Mouse (Mus musculus) lung, adult 2 months (tissue): ENCODE measurements around the gene Tmem179. TPM values are rescaled to one million over a fixed set of nuclear protein-coding genes. Genes with fewer than 3 reads are reported as not detected.
A peak's percentile ranks its signal among the peaks of the same experiment; 100 is the strongest.

Experiments
- DNase-seq: peaks from one replicate; pipeline ENCODE4 v3.0.0; 2022
- H3K4me1 ChIP-seq: fragments of 200-500 bp; 2 replicates; pipeline ENCODE4 v1.6.1; 2011; ENCODE audit warnings: low read length; ENCODE audit not compliant: control insufficient read depth, insufficient read depth
- H3K4me3 ChIP-seq: fragments of 200-500 bp; replicated peaks from 2 replicates; pipeline ENCODE3; 2011; ENCODE audit warnings: low read depth, mild to moderate bottlenecking, control low read depth, low read length; ENCODE audit errors: extremely low read depth
- CTCF ChIP-seq: fragments of 200-500 bp; IDR thresholded peaks from 2 replicates; pipeline ENCODE4 v1.5.1; 2011; ENCODE audit warnings: mild to moderate bottlenecking, low read length, control low read depth; ENCODE audit not compliant: insufficient read depth
- POLR2A ChIP-seq: fragments of 200-500 bp; IDR thresholded peaks from 2 replicates; pipeline ENCODE4 v1.6.1; 2011; ENCODE audit warnings: low read depth, mild to moderate bottlenecking, control low read depth, low read length, borderline replicate concordance; ENCODE audit errors: extremely low read depth
- WGBS: fragments of 180-500 bp; shearing (Covaris S2); methylation state at CpG from one replicate; pipeline ENCODE4 v1.1.7; 2018; 5-methylcytosine and 5-hydroxymethylcytosine counted together
- polyA plus RNA-seq: library from polyadenylated mRNA; depleted of rRNA; stranded (reverse); fragments of >200 nt; gene quantifications from 2 replicates; pipeline ENCODE4 v1.2.3, GENCODE M21; 2012; rRNA removed

Gene Tmem179
- polyA plus RNA-seq: 0.09 TPM in 1 of 2 replicates, not detected in the other

DNA sequence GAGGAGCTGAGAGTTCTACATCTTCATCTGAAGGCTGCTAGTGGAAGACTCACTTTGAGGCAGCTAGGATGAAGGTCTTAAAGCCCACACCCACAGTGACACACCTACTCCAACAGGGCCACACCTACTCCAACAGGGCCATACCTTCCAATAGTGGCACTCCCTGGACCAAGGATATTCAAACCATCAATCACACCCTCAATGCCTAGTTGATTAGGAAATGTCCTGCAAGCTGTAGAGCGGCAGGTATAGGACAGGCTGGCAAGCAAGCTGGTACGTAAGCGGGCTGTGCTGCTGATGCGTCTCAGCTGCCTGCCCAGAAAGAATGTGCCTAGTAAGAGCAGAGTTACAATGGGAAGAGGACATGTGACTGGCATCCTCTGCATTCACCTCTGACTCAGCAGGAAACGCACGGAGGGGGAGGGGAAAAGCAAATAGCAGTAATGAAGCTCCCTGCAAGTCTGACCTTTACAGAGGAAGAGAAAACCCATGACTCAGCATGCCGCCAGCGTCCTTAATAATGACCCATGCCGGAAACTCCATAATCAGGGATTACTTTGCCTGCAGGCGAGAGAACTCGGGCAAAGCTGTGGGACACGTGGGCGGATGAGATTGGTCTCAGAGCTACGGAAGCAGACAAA lies at the start of gene Tmem179:
Gene Tmem179 (minus strand): TSS at position 51 of the 641 bp plus-strand sequence.
- Histone ChIP-seq H3K4me1 (no peaks in the 10 kb centered on the region), H3K4me3 (no peak within 1 kb of the TSS)
- peak; percentile 4 for DNase-seq

DNA sequence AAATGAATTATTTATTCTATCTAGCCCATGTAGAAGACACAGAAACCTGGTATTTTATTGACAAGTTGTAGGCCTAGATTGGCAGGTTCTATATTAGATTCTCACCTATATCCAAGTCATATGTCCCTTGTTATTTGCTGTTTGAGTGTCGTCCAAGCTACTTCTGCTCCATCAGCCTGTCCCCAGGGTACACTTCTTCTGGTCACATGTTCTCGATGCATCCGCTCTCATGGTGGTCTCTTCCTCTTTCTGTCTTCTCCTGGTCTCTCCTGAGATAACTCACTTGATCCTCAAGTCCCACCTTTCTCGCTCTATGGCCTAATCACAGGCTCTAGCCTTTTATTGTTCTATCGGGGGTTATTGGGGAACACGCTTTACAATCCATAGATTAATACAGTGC lies 46.5 kb upstream of the Tmem179 start:
- no peak for TF ChIP-seq CTCF
- no peak for TF ChIP-seq POLR2A
- 84% methylated on average over 6 of the region's 6 CpGs for WGBS
- DNase-seq: no peak
- H3K4me3 ChIP-seq: no peak overlapping the region
- no peaks in the 10 kb centered on the region for H3K4me1 ChIP-seq

More for the DNA sequence above, at the start of gene Tmem179:
- TF ChIP-seq CTCF (no peak), POLR2A (no peak)
- WGBS: 13% methylated on average over 14 of the region's 14 CpGs

DNA sequence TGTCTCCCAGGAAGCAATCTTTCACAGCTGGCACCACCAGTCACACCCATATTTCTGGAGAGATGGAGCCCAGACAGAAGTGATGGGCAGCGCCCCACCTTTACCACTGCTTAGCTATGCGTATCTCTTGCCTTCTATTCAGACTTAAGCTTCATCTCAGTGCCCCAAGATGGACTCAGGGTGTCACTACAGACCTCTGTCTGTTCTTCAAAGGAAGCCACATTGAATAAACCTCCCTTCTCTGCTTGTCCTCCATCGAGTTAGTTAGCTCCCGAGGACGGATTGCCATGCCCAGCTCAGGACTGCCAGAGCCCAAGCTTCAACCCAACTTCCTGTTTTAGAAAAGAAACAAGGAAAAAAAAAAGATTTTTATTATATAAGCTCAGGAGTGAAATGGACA lies 45.9 kb upstream of the Tmem179 start:
- WGBS: 56% methylated on average over 5 of the region's 5 CpGs
- no peak for DNase-seq
- Histone ChIP-seq H3K4me3 (no peak overlapping the region), H3K4me1 (no peaks in the 10 kb centered on the region)
- TF ChIP-seq CTCF: no peak
- TF ChIP-seq POLR2A: no peak

DNA sequence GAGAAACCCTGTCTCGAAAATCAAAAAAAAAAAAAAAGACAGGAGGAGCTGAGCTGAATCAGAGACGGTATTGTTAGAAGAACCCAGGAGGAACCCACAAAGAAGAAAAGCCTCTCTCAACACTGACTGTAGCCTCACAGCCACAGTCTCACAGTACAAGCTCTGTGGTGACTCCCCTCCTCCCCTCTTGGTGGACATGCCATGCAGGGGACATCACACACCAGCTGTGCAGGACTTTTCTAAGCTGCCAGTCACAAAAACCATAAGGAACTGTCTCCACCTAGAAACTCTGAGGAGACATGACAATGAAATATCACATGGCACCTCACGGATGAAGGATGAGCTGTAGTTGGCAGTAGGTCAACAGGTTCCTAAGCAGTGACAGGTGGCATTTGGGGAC lies 44.6 kb upstream of the Tmem179 start:
- TF ChIP-seq CTCF (no peak), POLR2A (no peak)
- 71% methylated on average over 3 of the region's 3 CpGs for WGBS

DNA sequence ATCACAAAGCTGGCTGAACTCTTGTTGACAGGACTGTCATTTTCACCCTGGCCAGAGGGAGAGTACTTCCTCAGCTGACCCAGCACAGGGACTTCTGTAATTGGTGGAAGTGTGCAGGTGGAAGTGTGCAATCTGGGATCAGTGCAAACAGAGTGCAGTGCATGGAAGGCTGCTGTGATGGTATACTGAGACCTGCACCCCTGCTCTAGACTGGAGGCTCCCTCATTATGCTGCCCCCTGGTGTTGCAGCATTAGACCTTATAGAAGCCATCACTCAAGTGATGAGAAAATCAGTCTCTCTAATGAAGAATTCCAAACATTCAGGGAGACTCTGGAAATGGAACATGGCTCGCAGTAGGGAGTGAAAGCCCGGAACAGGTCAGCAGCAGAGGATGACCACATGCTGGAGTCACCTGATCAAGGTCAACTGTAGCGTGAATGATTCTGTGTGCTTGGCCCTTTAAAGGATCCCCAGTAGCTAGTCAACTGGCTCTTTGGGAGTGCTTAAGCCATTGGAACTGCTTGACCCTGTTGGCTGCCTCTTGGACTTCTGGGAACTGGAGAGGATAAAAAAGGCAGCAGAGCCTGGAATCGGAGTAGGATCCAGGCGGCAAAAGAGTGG lies 43.7 kb upstream of the Tmem179 start:
- Histone ChIP-seq H3K4me1 (no peaks in the 10 kb centered on the region), H3K4me3 (no peak overlapping the region)
- no peak for DNase-seq
- TF ChIP-seq CTCF (peak; percentile 38; the same call in 1 of the 2 replicates), POLR2A (no peak)
- 64% methylated on average over 5 of the region's 5 CpGs for WGBS

More for the DNA sequence above, 44.6 kb upstream of the Tmem179 start:
- Histone ChIP-seq H3K4me1 (no peaks in the 10 kb centered on the region), H3K4me3 (no peak overlapping the region)
- no peak for DNase-seq

DNA sequence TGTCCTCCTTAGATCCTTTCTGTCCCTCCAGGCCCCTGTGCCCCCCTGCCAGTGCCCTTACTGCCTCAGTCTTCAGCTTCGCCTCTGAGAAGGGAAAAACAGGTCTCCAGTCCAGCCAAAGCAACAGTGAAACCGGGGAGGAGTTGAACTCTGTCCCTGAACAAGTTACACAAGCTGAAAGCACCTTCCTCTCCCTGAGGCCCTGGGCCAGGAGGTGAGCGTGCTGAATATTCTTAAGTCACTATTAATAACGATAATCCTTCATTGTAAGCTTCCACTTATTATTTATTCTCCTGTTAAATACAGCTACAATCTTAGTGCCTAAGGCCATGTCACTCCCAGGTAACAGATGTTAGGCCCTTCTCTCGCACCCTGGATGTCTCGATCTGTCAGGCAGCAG lies 43.1 kb upstream of the Tmem179 start:
- TF ChIP-seq CTCF: no peak
- TF ChIP-seq POLR2A: no peak
- 72% methylated on average over 6 of the region's 6 CpGs for WGBS
- H3K4me1 ChIP-seq: no peaks in the 10 kb centered on the region
- H3K4me3 ChIP-seq: no peak overlapping the region
- no peak for DNase-seq

DNA sequence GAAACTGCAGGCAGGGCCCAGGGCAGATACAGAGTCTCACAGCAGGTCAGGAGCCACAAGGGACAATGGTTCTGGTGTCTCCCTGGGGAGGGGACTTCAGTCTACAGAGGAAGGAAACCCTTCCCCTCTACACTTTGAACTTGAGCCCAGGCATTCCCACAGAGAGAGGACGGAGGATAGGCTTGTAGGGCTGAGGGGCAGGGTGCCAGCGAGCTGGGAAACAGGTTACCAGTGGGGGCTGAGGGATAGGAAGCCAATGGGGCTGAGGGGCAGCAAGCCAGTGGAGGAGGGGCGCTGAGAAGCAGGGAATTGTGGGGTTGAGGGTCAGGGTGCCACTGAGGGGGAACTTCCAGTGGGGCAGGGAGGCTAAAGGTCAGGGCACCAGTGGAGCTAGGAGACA lies 42.7 kb upstream of the Tmem179 start:
- TF ChIP-seq POLR2A (no peak), CTCF (no peak)
- Histone ChIP-seq H3K4me3 (no peak overlapping the region), H3K4me1 (no peaks in the 10 kb centered on the region)
- no peak for DNase-seq
- WGBS: 43% methylated on average over 3 of the region's 3 CpGs

DNA sequence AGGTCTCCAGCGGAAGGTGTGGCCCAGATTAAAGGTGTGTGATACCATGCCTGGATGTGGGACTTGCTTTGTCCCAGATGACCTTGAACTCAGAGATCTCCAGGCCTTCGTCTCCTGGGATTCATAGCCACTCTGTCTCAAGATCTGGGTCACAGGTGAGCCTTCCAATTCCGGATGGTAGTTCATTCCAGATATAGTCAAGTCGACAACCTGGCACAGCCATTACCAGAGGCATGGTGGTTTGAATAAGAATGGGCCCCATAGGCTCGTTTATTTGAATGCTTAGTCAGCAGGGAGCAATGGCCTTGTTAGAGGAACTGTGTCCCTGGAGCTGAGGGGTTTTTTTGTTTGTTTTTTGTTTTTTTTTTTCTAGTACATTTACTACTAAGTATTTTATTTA lies 40.7 kb upstream of the Tmem179 start:
- no peak for DNase-seq
- Histone ChIP-seq H3K4me3 (no peak overlapping the region), H3K4me1 (no peaks in the 10 kb centered on the region)
- TF ChIP-seq POLR2A (no peak), CTCF (no peak)
- WGBS: 91% methylated on average over 5 of the region's 5 CpGs

DNA sequence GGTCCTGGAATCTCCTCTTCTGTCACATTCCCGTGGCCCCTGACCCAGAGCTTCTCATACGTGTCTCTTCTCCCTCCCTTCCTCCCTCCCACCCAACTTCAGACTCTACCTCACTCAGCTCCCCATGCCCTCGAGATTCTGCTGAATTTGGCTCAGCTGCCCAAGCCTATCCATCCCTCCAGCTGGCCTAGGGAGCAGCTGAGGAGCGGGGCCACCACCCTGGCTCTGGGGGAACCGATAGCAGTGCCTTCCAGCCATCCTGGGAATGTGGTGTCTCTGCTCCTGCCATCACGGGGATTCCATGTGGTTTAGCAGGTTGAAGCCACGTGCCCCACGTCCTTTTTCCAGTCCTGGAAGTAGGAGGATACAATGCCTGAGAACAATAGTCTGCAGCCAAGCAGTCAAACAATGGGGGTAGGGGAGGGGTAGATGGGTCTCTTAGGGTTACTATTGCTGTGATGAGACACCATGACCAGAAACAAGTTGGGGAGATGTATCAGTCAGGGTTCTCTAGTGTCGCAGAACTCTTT lies 40.0 kb upstream of the Tmem179 start:
- no peak for TF ChIP-seq CTCF
- TF ChIP-seq POLR2A: no peak
- Histone ChIP-seq H3K4me1 (no peaks in the 10 kb centered on the region), H3K4me3 (no peak overlapping the region)
- DNase-seq: no peak
- WGBS: 66% methylated on average over 9 of the region's 9 CpGs

DNA sequence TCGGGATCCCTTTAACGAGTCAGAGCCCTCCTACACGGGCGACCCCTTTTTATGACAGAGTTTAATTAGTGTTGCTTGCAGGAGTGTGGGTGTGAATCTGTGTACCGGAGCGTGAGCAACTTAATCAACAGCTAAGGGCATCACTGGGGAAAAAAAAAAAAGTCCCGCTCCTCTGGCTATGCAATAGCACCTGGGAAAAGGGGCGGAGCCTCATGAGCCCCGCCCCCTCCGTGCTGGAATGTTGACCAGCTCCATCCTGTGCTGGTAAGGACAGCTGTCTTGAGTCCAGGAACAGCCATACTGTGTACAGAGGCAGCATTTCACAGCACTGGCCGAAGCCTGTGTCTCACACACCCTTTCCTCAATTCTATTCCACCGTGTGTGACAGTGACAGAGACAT lies 38.4 kb upstream of the Tmem179 start:
- Histone ChIP-seq H3K4me3 (no peak overlapping the region), H3K4me1 (no peaks in the 10 kb centered on the region)
- TF ChIP-seq POLR2A (no peak), CTCF (no peak)
- peak; percentile 27 for DNase-seq
- 38% methylated on average over 12 of the region's 12 CpGs for WGBS
